Mouse (Mus musculus): ENCODE results near the gene Yaf2. TPM values are rescaled to one million over a fixed set of nuclear protein-coding genes. Genes with fewer than 3 reads are reported as not detected.

Yaf2 gene
- polyA plus RNA-seq, 1 experiment: 15.4 TPM

GRCm38 (mm10) chr15:93358346-93359095, 21.8 kb upstream of the Yaf2 start:
- Histone ChIP-seq H3K4me3 (replicated peaks; ENCODE audit: control insufficient read depth, low read depth, low read length) (no peak overlapping the region), H3K4me1 (ENCODE audit: control insufficient read depth, insufficient read depth, low read length) (no peaks in the 10 kb centered on the region), H3K27ac (ENCODE audit: control insufficient read depth, insufficient read depth, low read depth, low read length, poor library complexity) (no peak overlapping the region)
- 68% methylated on average over 19 of the region's 19 CpGs for WGBS
- no peak for TF ChIP-seq CTCF (IDR thresholded peaks at IDR 0.05; ENCODE audit: control insufficient read depth, insufficient read depth, low read length)
- no peak for TF ChIP-seq POLR2A (IDR thresholded peaks at IDR 0.05; ENCODE audit: borderline replicate concordance, control insufficient read depth, low read depth, low read length)

- 49% methylated on average over 10 of the region's 10 CpGs for WGBS
- Histone ChIP-seq H3K27ac (ENCODE audit: control insufficient read depth, insufficient read depth, low read depth, low read length, poor library complexity) (peak overlapping the region; percentile 63; the same call in 1 of the 2 replicates), H3K4me3 (replicated peaks; ENCODE audit: control insufficient read depth, low read depth, low read length) (no peak overlapping the region), H3K4me1 (ENCODE audit: control insufficient read depth, insufficient read depth, low read length) (0 out of 2 replicates have a peak, but pooled peaks cover 1% of the 10 kb centered on the region)
- TF ChIP-seq CTCF (IDR thresholded peaks at IDR 0.05; ENCODE audit: control insufficient read depth, insufficient read depth, low read length): no peak
- no peak for TF ChIP-seq POLR2A (IDR thresholded peaks at IDR 0.05; ENCODE audit: borderline replicate concordance, control insufficient read depth, low read depth, low read length)
These were observed 4.1 kb upstream of the Yaf2 start for GRCm38 (mm10) chr15:93340630-93341379.

- Histone ChIP-seq H3K4me1 (ENCODE audit: control insufficient read depth, insufficient read depth, low read length) (0 out of 2 replicates have a peak, but pooled peaks cover 1% of the 10 kb centered on the region), H3K27ac (ENCODE audit: control insufficient read depth, insufficient read depth, low read depth, low read length, poor library complexity) (peak overlapping the region; percentile 82; the same call in 1 of the 2 replicates), H3K4me3 (replicated peaks; ENCODE audit: control insufficient read depth, low read depth, low read length) (peak overlapping the region; percentile 54)
- TF ChIP-seq CTCF (IDR thresholded peaks at IDR 0.05; ENCODE audit: control insufficient read depth, insufficient read depth, low read length) (no peak), POLR2A (IDR thresholded peaks at IDR 0.05; ENCODE audit: borderline replicate concordance, control insufficient read depth, low read depth, low read length) (no peak)
- 2% methylated on average over 41 of the region's 52 CpGs for WGBS
These were observed 144 bp downstream of the Yaf2 start for GRCm38 (mm10) chr15:93336658-93336924.

- Histone ChIP-seq H3K4me3 (replicated peaks; ENCODE audit: control insufficient read depth, low read depth, low read length) (peak overlapping the region; percentile 96), H3K4me1 (ENCODE audit: control insufficient read depth, insufficient read depth, low read length) (no peaks in the 10 kb centered on the region), H3K27ac (ENCODE audit: control insufficient read depth, insufficient read depth, low read depth, low read length, poor library complexity) (peak overlapping the region; percentile 82)
- 9% methylated on average over 87 of the region's 110 CpGs for whole genome bisulfite sequencing
- TF ChIP-seq CTCF (IDR thresholded peaks at IDR 0.05; ENCODE audit: control insufficient read depth, insufficient read depth, low read length): no peak
- TF ChIP-seq POLR2A (IDR thresholded peaks at IDR 0.05; ENCODE audit: borderline replicate concordance, control insufficient read depth, low read depth, low read length): no peak
These were observed 696 bp downstream of the Yaf2 start for GRCm38 (mm10) chr15:93335821-93336657.

- Histone ChIP-seq H3K27ac (ENCODE audit: control insufficient read depth, insufficient read depth, low read depth, low read length, poor library complexity) (no peak overlapping the region), H3K4me3 (replicated peaks; ENCODE audit: control insufficient read depth, low read depth, low read length) (no peak overlapping the region), H3K4me1 (ENCODE audit: control insufficient read depth, insufficient read depth, low read length) (no peaks in the 10 kb centered on the region; the same call in 1 of the 2 replicates)
- no peak for TF ChIP-seq POLR2A (IDR thresholded peaks at IDR 0.05; ENCODE audit: borderline replicate concordance, control insufficient read depth, low read depth, low read length)
- no peak for TF ChIP-seq CTCF (IDR thresholded peaks at IDR 0.05; ENCODE audit: control insufficient read depth, insufficient read depth, low read length)
- 89% methylated on average over 11 of the region's 11 CpGs for WGBS
These were observed 5.5 kb downstream of the Yaf2 start for GRCm38 (mm10) chr15:93331256-93331655.

- 82% methylated on average over 3 of the region's 3 CpGs for WGBS
- Histone ChIP-seq H3K4me1 (ENCODE audit: control insufficient read depth, insufficient read depth, low read length) (no peaks in the 10 kb centered on the region; the same call in 1 of the 2 replicates), H3K27ac (ENCODE audit: control insufficient read depth, insufficient read depth, low read depth, low read length, poor library complexity) (no peak overlapping the region), H3K4me3 (replicated peaks; ENCODE audit: control insufficient read depth, low read depth, low read length) (no peak overlapping the region)
- TF ChIP-seq CTCF (IDR thresholded peaks at IDR 0.05; ENCODE audit: control insufficient read depth, insufficient read depth, low read length) (no peak), POLR2A (IDR thresholded peaks at IDR 0.05; ENCODE audit: borderline replicate concordance, control insufficient read depth, low read depth, low read length) (no peak)
These were observed 9.5 kb downstream of the Yaf2 start for GRCm38 (mm10) chr15:93327235-93327634.

GRCm38 (mm10) chr15:93326651-93327050, 10.1 kb downstream of the Yaf2 start:
- H3K4me1 ChIP-seq (ENCODE audit: control insufficient read depth, insufficient read depth, low read length): no peaks in the 10 kb centered on the region; the same call in 1 of the 2 replicates
- TF ChIP-seq POLR2A (IDR thresholded peaks at IDR 0.05; ENCODE audit: borderline replicate concordance, control insufficient read depth, low read depth, low read length): no peak
- TF ChIP-seq CTCF (IDR thresholded peaks at IDR 0.05; ENCODE audit: control insufficient read depth, insufficient read depth, low read length): no peak
- WGBS: 86% methylated on average over 10 of the region's 10 CpGs
- no peak overlapping the region for H3K4me3 ChIP-seq (replicated peaks; ENCODE audit: control insufficient read depth, low read depth, low read length)
- H3K27ac ChIP-seq (ENCODE audit: control insufficient read depth, insufficient read depth, low read depth, low read length, poor library complexity): no peak overlapping the region

GRCm38 (mm10) chr15:93325360-93325759, 11.4 kb downstream of the Yaf2 start:
- no peak overlapping the region for H3K27ac ChIP-seq (ENCODE audit: control insufficient read depth, insufficient read depth, low read depth, low read length, poor library complexity)
- H3K4me3 ChIP-seq (replicated peaks; ENCODE audit: control insufficient read depth, low read depth, low read length): no peak overlapping the region
- 67% methylated on average over 5 of the region's 5 CpGs for WGBS
- TF ChIP-seq CTCF (IDR thresholded peaks at IDR 0.05; ENCODE audit: control insufficient read depth, insufficient read depth, low read length) (no peak), POLR2A (IDR thresholded peaks at IDR 0.05; ENCODE audit: borderline replicate concordance, control insufficient read depth, low read depth, low read length) (no peak)
- no peaks in the 10 kb centered on the region; the same call in 1 of the 2 replicates for H3K4me1 ChIP-seq (ENCODE audit: control insufficient read depth, insufficient read depth, low read length)
